Mouse (Mus musculus) intestine, embryonic 14.5 days (tissue): Measurements from ENCODE around the gene Dennd1a. TPM values are rescaled to one million over a fixed set of nuclear protein-coding genes. Genes with fewer than 3 reads are reported as not detected.

Experiments
- ATAC-seq: fragments of 200-750 bp; cut with Nextera tagmentation; replicated peaks from 2 replicates; pipeline ENCODE4 v1.8.0; 2017; ENCODE audit warnings: low read depth, moderate number of reproducible peaks, moderate TSS enrichment, moderate library complexity; ENCODE audit not compliant: low FRiP score, low TSS enrichment
- DNase-seq: peaks from one replicate; pipeline ENCODE4 v3.0.0-alpha.2; 2018; ENCODE audit warnings: low spot score
- H3K27ac ChIP-seq: fragments of 300-500 bp; sonication (generic); 2 replicates; pipeline ENCODE4 v1.5.1; 2014; ENCODE audit warnings: low read depth, mild to moderate bottlenecking, control low read depth
- H3K27me3 ChIP-seq: fragments of 300-500 bp; sonication (generic); replicated peaks from 2 replicates; pipeline ENCODE4 v1.6.1; 2014; ENCODE audit warnings: low read length, control low read depth; ENCODE audit not compliant: control insufficient read depth, insufficient read depth
- H3K36me3 ChIP-seq: fragments of 300-500 bp; sonication (generic); 2 replicates; pipeline ENCODE4 v1.6.1; 2014; ENCODE audit warnings: low read length, control low read depth; ENCODE audit not compliant: control insufficient read depth, insufficient read depth
- H3K4me1 ChIP-seq: fragments of 300-500 bp; sonication (generic); replicated peaks from 2 replicates; pipeline ENCODE4 v1.6.1; 2014; ENCODE audit warnings: low read length, control low read depth, mixed read lengths; ENCODE audit not compliant: control insufficient read depth, insufficient read depth
- H3K4me2 ChIP-seq: fragments of 300-500 bp; sonication (generic); 2 replicates; pipeline ENCODE4 v1.6.1; 2014; ENCODE audit warnings: low read length
- H3K4me3 ChIP-seq: fragments of 300-500 bp; sonication (generic); 2 replicates; pipeline ENCODE4 v1.5.1; 2014; ENCODE audit warnings: low read depth, low read length, control low read depth, mixed read lengths
- H3K9ac ChIP-seq: fragments of 300-500 bp; sonication (generic); 2 replicates; pipeline ENCODE4 v1.6.1; 2014; ENCODE audit warnings: mild to moderate bottlenecking, low read length
- H3K9me3 ChIP-seq: fragments of 300-500 bp; sonication (generic); 2 replicates; pipeline ENCODE4 v1.6.1; 2016; ENCODE audit warnings: low read length, control low read depth; ENCODE audit not compliant: control insufficient read depth
- WGBS: fragments of 180-500 bp; shearing (Covaris S2); extraction: QIAGEN DNeasy Blood & Tissue Kit; methylation state at CpG from one replicate; pipeline ENCODE4 v1.1.7; 2014; 5-methylcytosine and 5-hydroxymethylcytosine counted together
- polyA plus RNA-seq: library from polyadenylated mRNA; unstranded; fragments of >200 nt; fragmentation: Nextera tagmentation; extraction: Ambion mirVana; gene quantifications from 2 replicates; pipeline ENCODE4 v1.2.1, GENCODE M21; 2014

The Dennd1a gene
- polyA plus RNA-seq, 1 experiment from 2014 or later: 11.6 TPM

GRCm38 (mm10) chr2:38061474-38061873, 225.7 kb downstream of the Dennd1a start:
- ATAC-seq (no peak), DNase-seq (no peak)
- H3K4me1 ChIP-seq: no peaks in the 10 kb centered on the region
- no peaks in the 10 kb centered on the region for H3K27me3 ChIP-seq
- WGBS: 43% methylated on average over 2 of the region's 2 CpGs
- no peak overlapping the region for H3K9ac ChIP-seq
- H3K27ac ChIP-seq: no peak overlapping the region
- H3K9me3 ChIP-seq: no peaks in the 10 kb centered on the region
- H3K36me3 ChIP-seq: no peaks in the 10 kb centered on the region
- no peak overlapping the region for H3K4me3 ChIP-seq
- H3K4me2 ChIP-seq: no peak overlapping the region

GRCm38 (mm10) chr2:38052440-38052839, 234.8 kb downstream of the Dennd1a start:
- Histone ChIP-seq H3K9ac (no peak overlapping the region), H3K36me3 (no peaks in the 10 kb centered on the region), H3K27ac (no peak overlapping the region), H3K4me1 (peaks cover 9% of the 10 kb centered on the region; the same call in 1 of the 2 replicates), H3K4me2 (no peak overlapping the region), H3K27me3 (no peaks in the 10 kb centered on the region), H3K9me3 (no peaks in the 10 kb centered on the region), H3K4me3 (no peak overlapping the region)
- 30% methylated on average over 3 of the region's 3 CpGs for WGBS
- ATAC-seq (no peak), DNase-seq (no peak)

DNA sequence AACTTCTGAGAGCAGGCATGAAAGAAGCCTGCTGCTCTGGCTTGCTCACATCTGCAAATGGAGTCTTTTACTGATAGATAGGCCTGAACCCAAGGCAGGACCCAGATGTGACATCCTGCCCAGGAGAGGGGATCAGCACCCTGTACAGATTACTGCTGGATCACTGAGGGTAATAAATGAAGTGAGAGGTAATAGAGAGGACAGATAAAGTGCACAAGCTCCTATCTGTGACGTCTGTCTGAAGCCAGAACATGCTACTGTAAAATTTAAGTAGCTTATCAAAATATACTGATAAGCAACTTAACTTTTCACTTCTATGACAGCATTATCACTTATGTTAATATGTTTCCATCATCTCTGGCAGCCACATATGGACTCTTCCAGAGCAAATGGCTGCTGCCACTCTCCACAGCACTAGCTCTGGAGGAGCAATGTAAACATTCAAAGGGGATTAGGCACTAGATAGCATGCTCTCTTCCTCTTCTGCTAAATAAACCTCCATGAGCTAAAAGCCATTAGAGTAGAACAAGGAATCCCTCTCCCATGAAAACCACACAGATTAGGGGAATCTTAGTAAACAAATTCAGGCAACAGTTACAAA, 235.6 kb downstream of the Dennd1a start:
- DNase-seq: no peak
- H3K4me3 ChIP-seq: no peak overlapping the region
- no peak for ATAC-seq

GRCm38 (mm10) chr2:38048996-38049395, 238.2 kb downstream of the Dennd1a start:
- Histone ChIP-seq H3K36me3 (no peaks in the 10 kb centered on the region), H3K27me3 (no peaks in the 10 kb centered on the region), H3K4me1 (peaks cover 9% of the 10 kb centered on the region; the same call in 1 of the 2 replicates), H3K9ac (no peak overlapping the region), H3K27ac (no peak overlapping the region), H3K4me3 (no peak overlapping the region), H3K9me3 (no peaks in the 10 kb centered on the region), H3K4me2 (no peak overlapping the region)
- ATAC-seq (no peak), DNase-seq (no peak)

More for the DNA sequence above, 235.6 kb downstream of the Dennd1a start:
- no peak overlapping the region for H3K4me2 ChIP-seq
- no peak overlapping the region for H3K9ac ChIP-seq
- H3K27ac ChIP-seq: no peak overlapping the region
- WGBS: 12% methylated on average over 1 of the region's 1 CpGs
- H3K4me1 ChIP-seq: peaks cover 9% of the 10 kb centered on the region; the same call in 1 of the 2 replicates
- no peaks in the 10 kb centered on the region for H3K9me3 ChIP-seq
- no peaks in the 10 kb centered on the region for H3K27me3 ChIP-seq
- H3K36me3 ChIP-seq: no peaks in the 10 kb centered on the region

GRCm38 (mm10) chr2:38045286-38045685, 241.9 kb downstream of the Dennd1a start:
- Histone ChIP-seq H3K36me3 (no peaks in the 10 kb centered on the region), H3K4me3 (no peak overlapping the region), H3K4me2 (no peak overlapping the region), H3K27me3 (no peaks in the 10 kb centered on the region), H3K4me1 (no peaks in the 10 kb centered on the region), H3K9ac (no peak overlapping the region), H3K9me3 (no peaks in the 10 kb centered on the region), H3K27ac (no peak overlapping the region)
- ATAC-seq (no peak), DNase-seq (no peak)
- 85% methylated on average over 4 of the region's 4 CpGs for WGBS

DNA sequence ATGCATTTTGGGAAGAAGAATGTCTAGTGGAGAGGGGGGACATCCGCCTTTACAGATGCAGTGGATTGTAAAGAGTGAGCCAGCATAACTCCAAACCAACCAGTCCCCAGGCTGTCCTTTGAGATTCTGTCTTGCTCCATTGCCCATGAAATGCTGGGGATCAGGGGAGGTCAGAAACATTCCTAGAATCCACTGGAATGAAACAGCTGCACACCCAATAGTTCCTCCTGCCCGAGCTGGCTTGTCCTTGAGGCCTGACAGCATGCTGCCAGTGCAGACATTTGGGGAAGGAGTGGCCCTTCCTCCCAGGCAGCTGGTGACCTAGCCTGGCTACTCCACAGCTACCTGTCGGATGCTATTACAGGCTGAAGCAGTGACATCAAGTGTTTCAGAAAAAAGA, 246.3 kb downstream of the Dennd1a start:
- WGBS: 66% methylated on average over 3 of the region's 3 CpGs
- ATAC-seq (no peak), DNase-seq (no peak)
- H3K4me1 ChIP-seq: no peaks in the 10 kb centered on the region
- H3K9me3 ChIP-seq: no peaks in the 10 kb centered on the region
- H3K9ac ChIP-seq: no peak overlapping the region
- H3K4me3 ChIP-seq: no peak overlapping the region
- H3K27me3 ChIP-seq: no peaks in the 10 kb centered on the region
- no peak overlapping the region for H3K27ac ChIP-seq
- no peak overlapping the region for H3K4me2 ChIP-seq
- no peaks in the 10 kb centered on the region for H3K36me3 ChIP-seq

DNA sequence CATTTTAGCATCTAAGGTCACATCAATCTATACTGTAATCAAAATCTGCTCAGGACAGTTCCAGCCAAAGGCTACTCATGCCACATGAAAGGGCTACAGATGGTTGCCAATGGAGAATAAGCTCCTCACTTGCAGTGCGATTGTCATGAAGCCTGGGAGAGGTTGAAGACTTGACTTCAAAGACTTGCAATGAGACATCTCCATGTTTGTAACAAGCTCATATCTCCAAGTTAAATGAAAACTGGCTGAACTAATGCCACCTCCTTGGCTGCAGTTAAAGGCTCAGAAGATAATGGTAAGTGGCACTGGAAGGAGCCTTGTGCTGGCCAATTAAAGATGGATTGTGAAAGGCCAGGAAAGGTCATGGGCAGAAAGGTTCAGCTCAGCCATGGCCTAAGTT, 247.6 kb downstream of the Dennd1a start:
- no peak overlapping the region for H3K9ac ChIP-seq
- H3K4me2 ChIP-seq: no peak overlapping the region
- no peak overlapping the region for H3K4me3 ChIP-seq
- no peaks in the 10 kb centered on the region for H3K36me3 ChIP-seq
- ATAC-seq (no peak), DNase-seq (no peak)
- no peaks in the 10 kb centered on the region for H3K27me3 ChIP-seq
- H3K27ac ChIP-seq: no peak overlapping the region
- no peaks in the 10 kb centered on the region for H3K9me3 ChIP-seq
- H3K4me1 ChIP-seq: no peaks in the 10 kb centered on the region
- WGBS: 97% methylated on average over 1 of the region's 1 CpGs

GRCm38 (mm10) chr2:38028317-38028716, 258.9 kb downstream of the Dennd1a start:
- DNase-seq: no peak
- no peak for ATAC-seq

GRCm38 (mm10) chr2:38025615-38026014, 261.6 kb downstream of the Dennd1a start:
- no peak for DNase-seq
- WGBS: 53% methylated on average over 6 of the region's 6 CpGs
- no peak for ATAC-seq

More at GRCm38 (mm10) chr2:38028317-38028716, 258.9 kb downstream of the Dennd1a start:
- H3K36me3 ChIP-seq: no peaks in the 10 kb centered on the region
- H3K27ac ChIP-seq: no peak overlapping the region
- no peak overlapping the region for H3K4me3 ChIP-seq
- H3K27me3 ChIP-seq: no peaks in the 10 kb centered on the region
- no peaks in the 10 kb centered on the region for H3K4me1 ChIP-seq
- H3K4me2 ChIP-seq: no peak overlapping the region
- H3K9ac ChIP-seq: no peak overlapping the region
- no peaks in the 10 kb centered on the region for H3K9me3 ChIP-seq
- WGBS: 95% methylated on average over 3 of the region's 3 CpGs

More at GRCm38 (mm10) chr2:38025615-38026014, 261.6 kb downstream of the Dennd1a start:
- Histone ChIP-seq H3K4me2 (no peak overlapping the region), H3K4me3 (no peak overlapping the region), H3K9ac (no peak overlapping the region), H3K27ac (no peak overlapping the region), H3K4me1 (no peaks in the 10 kb centered on the region), H3K36me3 (no peaks in the 10 kb centered on the region), H3K27me3 (no peaks in the 10 kb centered on the region), H3K9me3 (no peaks in the 10 kb centered on the region)
